22 mouse cellular contexts compared by ENCODE assay signal in the genomic region with DNA sequence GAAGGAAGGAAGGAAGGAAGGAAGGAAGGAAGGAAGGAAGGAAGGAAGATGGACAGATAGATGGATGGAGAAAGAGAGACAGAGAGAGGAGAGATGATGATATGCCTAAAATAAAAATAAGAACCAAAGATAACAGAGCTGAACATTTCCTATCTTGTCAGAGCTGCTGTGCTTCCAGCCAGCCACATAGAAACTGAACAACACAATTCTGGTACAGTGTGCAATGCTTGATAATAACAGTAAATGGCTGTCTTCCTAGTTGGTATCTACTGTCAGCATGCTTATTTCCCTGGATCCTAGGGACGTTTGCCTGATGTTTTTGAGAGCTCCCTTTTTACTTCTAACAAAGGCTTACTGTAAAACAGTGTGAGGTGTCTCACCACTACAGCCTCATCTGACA. TPM values are rescaled to one million over a fixed set of nuclear protein-coding genes. Genes with fewer than 3 reads are reported as not detected.
"Had no signal": no experiment of that assay in that cellular context is flagged by ENCODE, and none has a peak within 500 bp of the region (broad histone marks: within the 10 kb centered on the region; RNA-seq: fewer than 3 reads in every experiment).

No protein-coding gene starts in this region.

- DNase-seq: retina, postnatal 1 day; right cerebral cortex, adult 18-20 months; right cerebral cortex, postnatal 14 days; right cerebral cortex, postnatal 25 days; right cerebral cortex, postnatal 4 days; spleen, adult 18-20 months; thymus, adult 18-20 months; thymus, adult 2 months; thymus, postnatal 14 days; thymus, postnatal 25 days; thymus, postnatal 36 days; thymus, postnatal 4 days had no signal

- H3K4me2 ChIP-seq: neural tube, embryonic 15.5 days; stomach, embryonic 15.5 days had no signal

- H3K9me3 ChIP-seq: neural tube, embryonic 15.5 days; stomach, embryonic 15.5 days had no signal

- H3K9ac ChIP-seq: neural tube, embryonic 15.5 days; stomach, embryonic 15.5 days had no signal

- H3K36me3 ChIP-seq: neural tube, embryonic 15.5 days; stomach, embryonic 15.5 days had no signal

- H3K27ac ChIP-seq: neural tube, embryonic 15.5 days; stomach, embryonic 15.5 days; stomach, postnatal 0 days had no signal

- H3K4me3 ChIP-seq: neural tube, embryonic 15.5 days; stomach, embryonic 15.5 days had no signal

- H3K27me3 ChIP-seq: neural tube, embryonic 15.5 days; stomach, embryonic 15.5 days had no signal

- H3K4me1 ChIP-seq: neural tube, embryonic 15.5 days; stomach, embryonic 15.5 days had no signal

RNA-seq across cellular contexts. Expression of a gene that starts 32.3 kb away (rescaled TPM):
- total RNA-seq: neutrophil, adult 5-6 weeks had no signal

RNA-seq across cellular contexts. Expression of a gene that starts 40.8 kb away (rescaled TPM):
- total RNA-seq: neutrophil, adult 5-6 weeks had no signal
- polyA plus RNA-seq: neural tube, embryonic 14.5 days; neural tube, embryonic 15.5 days; small intestine, adult 2 months; spleen, adult 2 months; stomach, embryonic 14.5 days; stomach, embryonic 15.5 days; stomach, embryonic 16.5 days; stomach, postnatal 0 days; thymus, postnatal 0 days had no signal
